Mouse (Mus musculus) embryonic facial prominence, embryonic 11.5 days (tissue): Measurements from ENCODE around the gene Mecom. TPM values are rescaled to one million over a fixed set of nuclear protein-coding genes. Genes with fewer than 3 reads are reported as not detected.
A peak's percentile ranks its signal among the peaks of the same experiment; 100 is the strongest.

ENCODE experiments used
- ATAC-seq: fragments of 200-750 bp; cut with Nextera tagmentation; replicated peaks from 2 replicates; pipeline ENCODE4 v1.8.0; 2017; ENCODE audit warnings: low read depth; ENCODE audit not compliant: insufficient number of reproducible peaks, low FRiP score, low TSS enrichment
- DNase-seq: peaks from one replicate; pipeline ENCODE4 v3.0.0-alpha.2; 2015; ENCODE audit warnings: low spot score
- H3K27ac ChIP-seq: fragments of 300-500 bp; sonication (generic); replicated peaks from 2 replicates; pipeline ENCODE4 v1.5.1; 2014; ENCODE audit warnings: mild to moderate bottlenecking, low read depth, low read length, control low read depth
- H3K27me3 ChIP-seq: fragments of 300-500 bp; sonication (generic); 2 replicates; pipeline ENCODE4 v1.6.1; 2014; ENCODE audit warnings: mild to moderate bottlenecking, low read length, moderate library complexity, mixed read lengths; ENCODE audit not compliant: control insufficient read depth, insufficient read depth
- H3K36me3 ChIP-seq: fragments of 300-500 bp; sonication (generic); replicated peaks from 2 replicates; pipeline ENCODE4 v1.6.1; 2014; ENCODE audit warnings: low read depth, mild to moderate bottlenecking, low read length, moderate library complexity, mixed read lengths; ENCODE audit not compliant: control insufficient read depth, insufficient read depth
- H3K4me1 ChIP-seq: fragments of 300-500 bp; sonication (generic); 2 replicates; pipeline ENCODE4 v1.6.1; 2014; ENCODE audit warnings: low read length, mixed read lengths; ENCODE audit not compliant: control insufficient read depth, insufficient read depth
- H3K4me2 ChIP-seq: fragments of 300-500 bp; sonication (generic); 2 replicates; pipeline ENCODE4 v1.6.1; 2014; ENCODE audit warnings: low read depth, mild to moderate bottlenecking, control low read depth, low read length, moderate library complexity
- H3K4me3 ChIP-seq: fragments of 300-500 bp; sonication (generic); 2 replicates; pipeline ENCODE4 v1.5.1; 2014; ENCODE audit warnings: low read depth, low read length, control low read depth
- H3K9ac ChIP-seq: fragments of 300-500 bp; sonication (generic); replicated peaks from 2 replicates; pipeline ENCODE4 v1.6.1; 2014; ENCODE audit warnings: mild to moderate bottlenecking, control low read depth, low read length
- H3K9me3 ChIP-seq: fragments of 300-500 bp; sonication (generic); replicated peaks from 2 replicates; pipeline ENCODE4 v1.6.1; 2016; ENCODE audit warnings: mild to moderate bottlenecking, low read length, inconsistent platforms, mixed read lengths; ENCODE audit not compliant: control insufficient read depth
- WGBS: fragments of 180-500 bp; shearing (Covaris S2); extraction: QIAGEN DNeasy Blood & Tissue Kit; methylation state at CpG from one replicate; pipeline ENCODE4 v1.1.7; 2014; 5-methylcytosine and 5-hydroxymethylcytosine counted together
- polyA plus RNA-seq: library from polyadenylated mRNA; unstranded; fragments of >200 nt; fragmentation: Nextera tagmentation; extraction: Ambion mirVana; gene quantifications from 2 replicates; pipeline ENCODE4 v1.2.1, GENCODE M21; 2014

Mecom gene
- polyA plus RNA-seq, 1 experiment from 2014 or later: 48.4 TPM

DNA sequence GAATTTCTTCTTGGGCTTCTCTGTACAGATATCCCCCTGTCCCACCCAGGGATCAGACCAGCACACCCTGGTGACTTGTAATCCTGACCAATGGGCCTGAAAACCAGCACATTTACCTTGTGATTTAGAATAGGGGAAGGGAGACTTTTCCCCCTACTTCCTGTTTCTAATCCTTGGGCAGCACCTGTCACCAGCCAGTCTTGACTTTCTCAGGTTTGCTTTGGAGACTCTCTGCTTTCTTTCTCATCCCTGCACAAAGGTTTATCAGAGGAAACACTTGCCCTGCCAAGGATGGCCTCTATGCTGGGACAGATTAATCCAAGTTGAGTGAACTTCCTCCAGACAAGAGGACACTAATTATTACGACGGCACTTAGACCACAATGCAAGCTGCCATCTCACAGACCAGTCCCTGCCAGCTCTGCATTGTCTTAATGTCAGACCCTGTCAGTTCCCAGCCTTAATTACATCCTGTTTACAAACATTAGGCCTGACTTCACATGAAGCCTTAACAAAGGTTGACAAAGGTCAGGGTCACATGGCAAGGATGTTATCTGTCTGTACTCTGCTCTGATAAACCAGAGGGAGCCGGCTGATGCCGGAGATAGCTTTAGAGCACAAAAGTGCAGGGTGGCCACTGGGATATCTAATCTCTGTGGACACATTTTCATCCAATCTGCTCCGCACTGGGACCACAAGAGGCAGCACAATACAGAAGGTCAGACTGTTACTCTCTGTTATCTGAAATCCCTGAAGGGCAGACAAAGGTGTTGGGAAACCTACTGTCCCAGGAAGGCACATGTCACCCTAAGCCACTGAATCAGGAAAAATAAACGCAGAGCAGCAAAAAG is 193.7 kb downstream of the Mecom start:
- no peak overlapping the region for H3K27ac ChIP-seq
- no peak overlapping the region for H3K4me2 ChIP-seq
- no peaks in the 10 kb centered on the region for H3K36me3 ChIP-seq
- H3K9me3 ChIP-seq: no peaks in the 10 kb centered on the region
- no peaks in the 10 kb centered on the region for H3K4me1 ChIP-seq
- ATAC-seq: no peak; the same call in 1 of the 2 replicates
- no peaks in the 10 kb centered on the region for H3K27me3 ChIP-seq
- H3K9ac ChIP-seq: no peak overlapping the region
- H3K4me3 ChIP-seq: no peak overlapping the region
- WGBS: 43% methylated on average over 6 of the region's 6 CpGs
- no peak for DNase-seq

- Histone ChIP-seq H3K27me3 (no peaks in the 10 kb centered on the region), H3K4me2 (no peak overlapping the region), H3K4me3 (no peak overlapping the region), H3K9me3 (no peaks in the 10 kb centered on the region), H3K9ac (no peak overlapping the region), H3K27ac (no peak overlapping the region), H3K4me1 (no peaks in the 10 kb centered on the region), H3K36me3 (no peaks in the 10 kb centered on the region)
- ATAC-seq (no peak), DNase-seq (peak; percentile 20)
- WGBS: 34% methylated on average over 7 of the region's 7 CpGs
These were observed 198.5 kb downstream of the Mecom start for GRCm38 (mm10) chr3:30349279-30349678.

DNA sequence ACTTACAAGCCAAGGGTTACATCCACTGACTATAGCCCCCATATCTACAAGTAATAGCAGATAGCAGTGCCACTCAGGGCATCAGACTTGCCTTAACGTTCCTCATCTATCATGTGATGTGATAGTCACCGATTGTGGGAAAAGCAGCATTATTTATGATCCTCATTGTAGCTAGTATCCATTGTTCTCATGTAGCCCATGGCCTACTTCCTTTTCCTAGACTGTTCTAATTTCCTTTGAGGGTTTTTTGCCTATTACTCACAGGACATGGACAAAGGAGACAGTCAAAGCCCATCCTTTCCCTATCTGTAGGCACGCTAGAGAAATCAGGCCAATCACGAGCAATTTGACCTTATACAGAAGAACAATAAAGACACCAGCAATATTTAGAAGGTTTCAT is 203.7 kb downstream of the Mecom start:
- Histone ChIP-seq H3K4me2 (no peak overlapping the region), H3K36me3 (no peaks in the 10 kb centered on the region), H3K27ac (no peak overlapping the region), H3K4me1 (no peaks in the 10 kb centered on the region), H3K27me3 (no peaks in the 10 kb centered on the region), H3K4me3 (no peak overlapping the region), H3K9me3 (no peaks in the 10 kb centered on the region), H3K9ac (no peak overlapping the region)
- no peak for DNase-seq
- no peak for ATAC-seq
- WGBS: 86% methylated on average over 4 of the region's 4 CpGs

DNA sequence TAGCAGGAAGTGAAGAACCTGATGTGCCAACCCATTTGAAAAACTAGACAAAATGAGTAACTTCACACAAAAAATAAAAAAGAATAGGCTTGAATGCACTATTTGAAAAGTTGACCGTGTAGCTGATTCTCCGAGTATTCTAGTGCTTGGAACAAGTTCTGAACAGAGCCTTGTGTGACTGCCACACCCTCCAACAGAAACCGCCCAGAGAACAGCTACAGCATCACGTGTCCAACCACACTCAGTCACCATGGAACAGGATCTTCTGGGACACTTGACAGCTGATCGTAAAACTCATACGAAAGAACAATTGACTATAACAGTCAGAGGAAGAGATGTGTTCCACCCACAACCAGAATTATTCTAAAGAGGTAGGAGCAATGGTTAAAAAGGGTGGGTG is 215.5 kb downstream of the Mecom start:
- H3K36me3 ChIP-seq: no peaks in the 10 kb centered on the region
- H3K27me3 ChIP-seq: no peaks in the 10 kb centered on the region; the same call in 1 of the 2 replicates
- WGBS: 90% methylated on average over 6 of the region's 6 CpGs
- no peak overlapping the region for H3K27ac ChIP-seq
- H3K4me3 ChIP-seq: no peak overlapping the region
- no peaks in the 10 kb centered on the region for H3K9me3 ChIP-seq
- no peak for ATAC-seq
- DNase-seq: no peak
- H3K4me2 ChIP-seq: no peak overlapping the region
- H3K9ac ChIP-seq: no peak overlapping the region
- no peaks in the 10 kb centered on the region for H3K4me1 ChIP-seq

DNA sequence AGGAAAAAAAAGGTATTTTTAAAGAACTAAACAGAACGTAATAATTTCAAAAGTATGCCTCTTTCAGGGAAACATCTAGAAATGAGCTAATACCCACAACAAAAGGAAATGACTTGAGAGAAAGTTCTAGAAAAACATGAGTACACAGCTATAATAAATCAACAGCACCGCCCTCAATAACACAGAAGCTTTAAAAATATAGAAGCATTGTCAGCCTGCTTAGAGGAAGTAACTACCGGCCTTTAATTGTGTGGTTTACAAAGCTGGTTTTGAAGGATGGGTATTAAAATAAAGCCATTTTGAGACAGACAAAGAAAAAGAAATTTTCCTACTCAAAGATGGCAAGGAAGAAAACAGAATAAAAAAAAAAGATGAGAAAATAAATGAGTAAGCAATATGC is 217.3 kb downstream of the Mecom start:
- no peak overlapping the region for H3K27ac ChIP-seq
- 86% methylated on average over 3 of the region's 3 CpGs for WGBS
- ATAC-seq (no peak), DNase-seq (no peak)
- no peaks in the 10 kb centered on the region; the same call in 1 of the 2 replicates for H3K27me3 ChIP-seq
- H3K4me3 ChIP-seq: no peak overlapping the region
- H3K4me1 ChIP-seq: no peaks in the 10 kb centered on the region
- no peaks in the 10 kb centered on the region for H3K36me3 ChIP-seq
- H3K4me2 ChIP-seq: no peak overlapping the region
- no peak overlapping the region for H3K9ac ChIP-seq
- no peaks in the 10 kb centered on the region for H3K9me3 ChIP-seq

GRCm38 (mm10) chr3:30330021-30330420 is 217.8 kb downstream of the Mecom start:
- no peak for ATAC-seq
- WGBS: 88% methylated on average over 3 of the region's 3 CpGs
- no peaks in the 10 kb centered on the region for H3K9me3 ChIP-seq
- DNase-seq: no peak
- H3K4me3 ChIP-seq: no peak overlapping the region
- no peaks in the 10 kb centered on the region; the same call in 1 of the 2 replicates for H3K27me3 ChIP-seq
- H3K4me2 ChIP-seq: no peak overlapping the region
- no peak overlapping the region for H3K27ac ChIP-seq
- H3K36me3 ChIP-seq: no peaks in the 10 kb centered on the region
- no peak overlapping the region for H3K9ac ChIP-seq
- no peaks in the 10 kb centered on the region for H3K4me1 ChIP-seq

GRCm38 (mm10) chr3:30314955-30315354 is 232.9 kb downstream of the Mecom start:
- no peaks in the 10 kb centered on the region for H3K36me3 ChIP-seq
- H3K4me1 ChIP-seq: no peaks in the 10 kb centered on the region
- ATAC-seq (no peak), DNase-seq (no peak)
- H3K9ac ChIP-seq: no peak overlapping the region
- no peaks in the 10 kb centered on the region for H3K9me3 ChIP-seq
- H3K4me3 ChIP-seq: no peak overlapping the region
- H3K27me3 ChIP-seq: no peaks in the 10 kb centered on the region
- 74% methylated on average over 2 of the region's 2 CpGs for WGBS
- H3K27ac ChIP-seq: no peak overlapping the region
- H3K4me2 ChIP-seq: no peak overlapping the region

DNA sequence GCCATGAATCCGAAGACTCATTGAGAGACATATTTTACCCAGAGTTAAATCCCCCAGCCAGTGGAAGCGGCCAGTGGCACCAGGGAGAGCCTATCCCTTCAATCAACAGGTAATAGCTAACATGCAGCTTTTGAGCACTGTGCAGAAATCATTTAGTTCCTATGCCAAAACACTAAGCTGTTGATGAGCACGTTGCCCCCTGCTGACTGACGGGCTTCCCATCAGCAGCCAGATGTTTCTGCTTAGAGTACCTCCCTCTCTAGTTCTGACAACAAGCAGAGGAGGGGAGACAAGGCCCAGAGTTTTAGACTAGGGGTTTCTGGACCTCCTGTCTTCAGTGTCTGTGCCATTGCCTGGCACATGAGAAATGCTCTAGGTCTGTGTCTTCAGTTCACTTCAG is 239.7 kb downstream of the Mecom start:
- no peaks in the 10 kb centered on the region for H3K9me3 ChIP-seq
- DNase-seq (peak; percentile 42), ATAC-seq (no peak)
- no peak overlapping the region for H3K4me2 ChIP-seq
- H3K4me3 ChIP-seq: no peak overlapping the region
- H3K4me1 ChIP-seq: no peaks in the 10 kb centered on the region
- H3K36me3 ChIP-seq: no peaks in the 10 kb centered on the region
- H3K9ac ChIP-seq: no peak overlapping the region
- 37% methylated on average over 4 of the region's 4 CpGs for whole genome bisulfite sequencing
- no peak overlapping the region for H3K27ac ChIP-seq
- no peaks in the 10 kb centered on the region for H3K27me3 ChIP-seq
